19 mouse cellular contexts compared by ENCODE assay signal in the genomic region with DNA sequence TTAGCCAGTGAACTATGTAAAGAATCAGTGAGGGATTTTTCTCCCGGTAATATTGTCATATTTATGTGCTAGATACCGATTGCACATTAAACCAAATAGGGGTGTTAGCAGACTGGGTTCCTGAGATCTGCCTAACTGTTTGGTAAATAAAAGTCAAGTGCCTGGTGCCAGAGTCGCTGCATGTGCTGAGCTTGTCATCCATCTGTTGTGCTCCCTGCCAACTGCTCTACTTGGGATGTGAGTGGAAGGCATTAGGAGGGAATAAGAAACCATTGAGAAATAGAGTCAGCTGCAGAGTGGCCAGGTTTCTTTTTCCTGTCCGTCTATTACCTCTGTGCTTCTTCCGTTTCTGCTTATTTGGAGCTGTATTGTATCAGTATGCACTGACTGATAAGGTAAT.
A peak's percentile ranks its signal among the peaks of the same experiment; 100 is the strongest.
DNase-seq lines count a peak whose midpoint lies in the region; ATAC-seq and TF ChIP-seq lines count a peak whose summit lies in the region.
"Had no signal": no experiment of that assay in that cellular context is flagged by ENCODE, and none has a peak within 500 bp of the region (broad histone marks: within the 10 kb centered on the region; RNA-seq: fewer than 3 reads in every experiment).

No protein-coding gene starts in this region.

- intact Hi-C loops in gastrocnemius, postnatal 14 days (cut with DNase I; ENCODE audit: low total_unique reads): no loop called here

- no peak overlapping the region for H3K27ac ChIP-seq in liver, postnatal 0 days (ENCODE audit: low read depth)
- H3K27ac ChIP-seq: heart, embryonic 15.5 days; hindbrain, embryonic 13.5 days had no signal

- peak; percentile 4 for DNase-seq in gastrocnemius, postnatal 14 days
- DNase-seq in gastrocnemius, postnatal 25 days: no peak
- DNase-seq in cerebellum, postnatal 10 days: peak; percentile 89 to 90
- peak; percentile 48 for DNase-seq in layer of hippocampus, adult 9-11 months
- DNase-seq in liver, postnatal 0 days: no peak
- DNase-seq in thymus, postnatal 25 days: no peak
- DNase-seq: B cell, adult 2 months; heart, adult 18-20 months; kidney, adult 11 months; kidney, postnatal 25 days; liver; lung, embryonic 14.5 days; midbrain, embryonic 14.5 days; right cerebral cortex, adult 18-20 months; thymus, postnatal 4 days had no signal

- H3K4me2 ChIP-seq in liver, postnatal 0 days (ENCODE audit: low read depth, low read length): no peak overlapping the region
- H3K4me2 ChIP-seq: heart, embryonic 15.5 days; hindbrain, embryonic 13.5 days; lung, embryonic 14.5 days had no signal

- no peaks in the 10 kb centered on the region for H3K27me3 ChIP-seq in liver, postnatal 0 days (ENCODE audit: insufficient read depth, low read length)
- H3K27me3 ChIP-seq: heart, embryonic 15.5 days; hindbrain, embryonic 13.5 days had no signal

- no peak for TF ChIP-seq EP300 in liver, postnatal 0 days (IDR thresholded peaks at IDR 0.05; ENCODE audit: low read depth)

- TF ChIP-seq CTCF in liver, postnatal 0 days (IDR thresholded peaks at IDR 0.05; ENCODE audit: low read depth): no peak

- H3K9ac ChIP-seq in liver, postnatal 0 days (replicated peaks): no peak overlapping the region
- H3K9ac ChIP-seq: heart, embryonic 15.5 days; hindbrain, embryonic 13.5 days; lung, embryonic 14.5 days had no signal

- ATAC-seq in cerebellum, adult (ENCODE audit: insufficient number of reproducible peaks, low FRiP score, low TSS enrichment): peak; percentile 98
- ATAC-seq in liver, postnatal 0 days: no peak
- ATAC-seq: Patski had no signal

- no peaks in the 10 kb centered on the region for H3K9me3 ChIP-seq in liver, postnatal 0 days (ENCODE audit: low read length)
- H3K9me3 ChIP-seq: heart, embryonic 15.5 days; hindbrain, embryonic 13.5 days had no signal

- WGBS in liver, postnatal 0 days (ENCODE audit: insufficient replicate concordance): 73% methylated on average over 5 of the region's 5 CpGs

- no peak overlapping the region for H3K4me3 ChIP-seq in liver, postnatal 0 days (ENCODE audit: low read depth, low read length)
- H3K4me3 ChIP-seq: heart, embryonic 15.5 days; hindbrain, embryonic 13.5 days had no signal

- no peaks in the 10 kb centered on the region for H3K36me3 ChIP-seq in liver, postnatal 0 days (replicated peaks; ENCODE audit: insufficient read depth, low read length)
- H3K36me3 ChIP-seq: heart, embryonic 15.5 days; hindbrain, embryonic 13.5 days had no signal

- no peaks in the 10 kb centered on the region for H3K4me1 ChIP-seq in liver, postnatal 0 days (ENCODE audit: insufficient read depth)
- H3K4me1 ChIP-seq: heart, embryonic 15.5 days; hindbrain, embryonic 13.5 days had no signal

Comparison
In these comparisons a context has a peak if more than half of its experiments do, and no peak if none do; other contexts are left out.
1. DNase-seq: peak in gastrocnemius, postnatal 14 days (single experiment), cerebellum, postnatal 10 days (2 of 2) and layer of hippocampus, adult 9-11 months (single experiment); none in gastrocnemius, postnatal 25 days (single experiment), liver, postnatal 0 days (single experiment) and thymus, postnatal 25 days (single experiment).